Mouse (Mus musculus) forebrain, embryonic 12.5 days (tissue): ENCODE data around the gene Tfip11. TPM values are rescaled to one million over a fixed set of nuclear protein-coding genes. Genes with fewer than 3 reads are reported as not detected.
A peak's percentile ranks its signal among the peaks of the same experiment; 100 is the strongest.

Experiments
- ATAC-seq: fragments of 200-750 bp; cut with Nextera tagmentation; 2 replicates; pipeline ENCODE4 v1.8.0; 2017; ENCODE audit warnings: moderate TSS enrichment; ENCODE audit not compliant: low FRiP score
- H3K27ac ChIP-seq: fragments of 300-500 bp; sonication (generic); 2 replicates; pipeline ENCODE4 v1.5.1; 2016; ENCODE audit warnings: mild to moderate bottlenecking
- H3K27me3 ChIP-seq: fragments of 300-500 bp; sonication (generic); 2 replicates; pipeline ENCODE4 v1.6.1; 2016; ENCODE audit warnings: mild to moderate bottlenecking
- H3K36me3 ChIP-seq: fragments of 300-500 bp; sonication (generic); replicated peaks from 2 replicates; pipeline ENCODE4 v1.6.1; 2016; ENCODE audit warnings: mild to moderate bottlenecking
- H3K4me1 ChIP-seq: fragments of 300-500 bp; sonication (generic); 2 replicates; pipeline ENCODE4 v1.6.1; 2016
- H3K4me2 ChIP-seq: fragments of 300-500 bp; sonication (generic); 2 replicates; pipeline ENCODE4 v1.6.1; 2016; ENCODE audit warnings: mild to moderate bottlenecking, moderate library complexity
- H3K4me3 ChIP-seq: fragments of 300-500 bp; sonication (generic); replicated peaks from 2 replicates; pipeline ENCODE4 v1.5.1; 2016; ENCODE audit warnings: mild to moderate bottlenecking
- H3K9ac ChIP-seq: fragments of 300-500 bp; sonication (generic); 2 replicates; pipeline ENCODE4 v1.6.1; 2016; ENCODE audit warnings: mild to moderate bottlenecking
- H3K9me3 ChIP-seq: fragments of 300-500 bp; sonication (generic); 2 replicates; pipeline ENCODE4 v1.6.1; 2016
- WGBS: fragments of 180-500 bp; shearing (Covaris S2); methylation state at CpG from one replicate; pipeline ENCODE4 v1.1.7; 2016; 5-methylcytosine and 5-hydroxymethylcytosine counted together
- polyA plus RNA-seq: library from polyadenylated mRNA; unstranded; fragments of >200 nt; fragmentation: Nextera tagmentation; extraction: Ambion mirVana; gene quantifications from 2 replicates; pipeline ENCODE4 v1.2.1, GENCODE M21; 2016

Gene Tfip11
- polyA plus RNA-seq, 1 experiment from 2014 or later, result 39.5 TPM

DNA sequence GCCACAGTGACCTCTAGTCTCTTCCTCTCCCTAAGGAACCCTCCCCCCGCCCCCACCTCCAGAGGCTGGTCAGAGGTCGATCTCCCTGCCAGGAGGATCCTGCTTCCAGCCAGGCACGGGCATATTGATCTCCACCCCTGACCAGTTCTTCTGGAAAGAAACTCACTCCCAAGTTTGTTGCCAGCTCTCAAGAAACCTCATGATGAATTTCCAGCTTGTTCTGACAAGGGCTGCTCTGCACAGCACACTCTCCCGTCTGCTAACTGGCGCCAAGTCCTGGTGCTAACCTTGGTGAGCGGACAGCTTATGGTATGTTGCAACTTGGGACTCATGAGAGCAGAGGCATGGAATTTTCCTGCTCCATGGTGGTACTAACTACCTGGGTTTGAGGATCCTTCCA lies 52.6 kb downstream of the Tfip11 start:
- Histone ChIP-seq H3K4me1 (peaks cover 7% of the 10 kb centered on the region; the same call in 1 of the 2 replicates), H3K27me3 (no peaks in the 10 kb centered on the region), H3K9me3 (no peaks in the 10 kb centered on the region), H3K4me2 (no peak overlapping the region), H3K4me3 (no peak overlapping the region), H3K36me3 (peaks cover 52% of the 10 kb centered on the region), H3K27ac (no peak overlapping the region), H3K9ac (no peak overlapping the region)
- ATAC-seq, result no peak
- WGBS, result 85% methylated on average over 6 of the region's 6 CpGs

DNA sequence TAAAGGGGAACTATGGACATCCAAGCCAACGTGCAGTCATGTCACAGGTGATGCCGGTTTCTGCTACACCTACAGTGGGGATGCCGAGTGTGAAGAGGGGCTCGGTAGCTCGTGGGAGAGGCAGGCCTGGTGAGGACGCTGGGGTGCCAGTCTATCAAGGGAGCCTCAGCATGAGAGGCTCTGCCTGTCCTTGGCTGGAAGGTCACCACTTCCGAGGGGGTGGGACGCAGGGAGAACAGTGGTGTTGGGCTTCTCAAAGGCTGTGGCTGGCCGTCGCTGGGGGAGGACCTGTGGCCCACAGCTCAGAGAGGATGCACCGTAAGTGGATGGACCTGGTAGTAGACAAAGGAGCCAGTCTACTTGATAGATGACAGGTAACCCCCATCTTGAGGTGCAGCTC lies 55.0 kb downstream of the Tfip11 start:
- H3K27me3 ChIP-seq, result no peaks in the 10 kb centered on the region
- H3K9ac ChIP-seq, result no peak overlapping the region
- H3K4me2 ChIP-seq, result no peak overlapping the region
- no peak for ATAC-seq
- H3K4me1 ChIP-seq, result peaks cover 7% of the 10 kb centered on the region; the same call in 1 of the 2 replicates
- H3K4me3 ChIP-seq, result no peak overlapping the region
- H3K9me3 ChIP-seq, result no peaks in the 10 kb centered on the region
- no peak overlapping the region for H3K27ac ChIP-seq
- H3K36me3 ChIP-seq, result peaks cover 44% of the 10 kb centered on the region
- WGBS, result 91% methylated on average over 11 of the region's 11 CpGs

DNA sequence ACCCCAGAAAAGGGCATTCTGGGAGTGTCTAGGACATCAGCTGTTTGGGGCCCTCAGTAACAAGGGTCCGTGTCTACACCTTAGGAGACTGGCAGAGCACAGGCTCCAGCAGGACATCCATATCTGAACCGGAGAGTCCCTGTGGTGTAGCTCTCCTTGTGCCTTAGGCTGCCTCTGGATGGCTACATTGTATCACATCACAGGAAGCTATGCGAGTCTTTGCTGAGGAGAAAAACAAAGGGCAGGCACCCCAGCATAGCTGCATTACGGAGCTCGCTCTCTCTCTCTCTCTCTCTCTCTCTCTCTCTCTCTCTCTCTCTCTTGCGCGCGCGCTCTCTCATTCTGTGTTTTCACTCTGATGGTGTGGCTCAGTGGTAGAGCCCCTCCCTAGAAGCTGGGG lies 55.9 kb downstream of the Tfip11 start:
- Histone ChIP-seq H3K4me1 (peaks cover 7% of the 10 kb centered on the region; the same call in 1 of the 2 replicates), H3K9me3 (no peaks in the 10 kb centered on the region), H3K27ac (peak overlapping the region; percentile 56; the same call in 1 of the 2 replicates), H3K9ac (peak overlapping the region; percentile 3; the same call in 1 of the 2 replicates), H3K27me3 (no peaks in the 10 kb centered on the region), H3K4me3 (no peak overlapping the region), H3K36me3 (peaks cover 46% of the 10 kb centered on the region), H3K4me2 (no peak overlapping the region)
- 55% methylated on average over 9 of the region's 9 CpGs for WGBS
- 0 out of 2 replicates have a peak, but pooled peaks have one; percentile 36 for ATAC-seq

DNA sequence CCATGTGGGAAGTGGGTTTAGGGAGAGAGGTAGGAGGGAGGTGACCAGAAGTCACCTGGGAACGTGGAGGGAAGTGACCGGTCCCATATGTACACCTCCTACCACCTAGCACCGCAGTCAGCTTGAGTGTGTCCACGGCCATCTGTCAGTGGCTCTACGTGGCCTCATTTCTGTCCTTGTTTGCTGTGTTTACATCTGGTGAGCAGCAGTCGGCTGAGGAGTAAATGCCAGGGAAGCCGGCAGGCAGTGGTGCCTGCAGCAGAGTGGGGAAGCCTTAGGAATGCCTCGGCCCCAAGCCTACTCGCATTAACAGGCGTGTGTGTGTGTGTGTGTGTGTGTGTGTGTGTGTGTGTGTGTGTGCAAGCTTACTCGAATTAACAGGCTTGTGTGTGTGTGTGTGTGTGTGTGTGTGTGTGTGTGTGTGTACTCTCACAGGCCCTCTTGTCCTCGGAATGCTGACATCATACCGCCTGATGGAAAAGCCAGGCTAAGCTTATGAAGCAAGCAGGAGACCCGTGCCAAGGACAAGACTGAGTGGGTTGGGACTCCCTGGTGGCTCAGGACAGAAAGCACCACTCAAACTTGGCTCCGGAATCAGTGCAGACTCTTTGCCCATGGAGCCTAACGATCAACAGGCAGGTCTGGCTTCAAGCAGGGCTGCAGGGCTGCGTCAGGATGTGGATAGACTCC lies 56.6 kb downstream of the Tfip11 start:
- Histone ChIP-seq H3K27me3 (no peaks in the 10 kb centered on the region), H3K4me3 (no peak overlapping the region), H3K4me1 (peaks cover 7% of the 10 kb centered on the region; the same call in 1 of the 2 replicates), H3K27ac (no peak overlapping the region; the same call in 1 of the 2 replicates), H3K9ac (no peak overlapping the region), H3K4me2 (no peak overlapping the region), H3K36me3 (peaks cover 52% of the 10 kb centered on the region), H3K9me3 (no peaks in the 10 kb centered on the region)
- WGBS, result 77% methylated on average over 17 of the region's 17 CpGs
- ATAC-seq, result 0 out of 2 replicates have a peak, but pooled peaks have one; percentile 25

DNA sequence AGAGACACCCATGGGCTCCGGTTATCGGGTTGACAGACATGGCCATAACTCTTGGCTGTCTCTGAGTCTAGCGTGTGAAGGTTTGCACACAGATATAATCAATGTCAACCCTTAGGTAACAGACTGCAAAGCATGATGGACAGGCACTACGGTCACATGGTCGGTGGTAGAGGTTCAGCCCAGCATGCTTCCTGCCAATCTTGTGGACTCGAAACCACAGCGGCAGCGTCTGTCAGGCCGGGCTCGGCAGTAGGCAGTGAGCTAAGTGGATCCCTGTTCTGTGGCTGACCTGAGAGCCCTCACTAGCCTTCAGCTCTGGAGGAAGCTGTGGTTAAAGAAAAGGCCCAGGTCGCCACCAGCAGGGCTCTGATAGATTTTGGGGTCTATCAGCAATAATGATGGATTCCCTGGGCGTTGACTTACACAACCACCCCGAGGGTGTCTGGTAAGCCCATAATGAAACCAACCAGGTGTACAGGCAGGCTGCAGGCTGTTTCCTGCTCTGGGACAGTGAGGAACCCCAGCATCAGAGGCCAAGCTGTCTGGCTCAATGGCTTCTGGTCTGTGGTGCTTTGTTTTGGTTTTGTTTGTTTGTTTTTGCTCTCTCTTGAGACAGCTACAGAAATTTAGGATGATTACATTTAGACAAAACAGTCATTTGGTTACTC lies 58.8 kb downstream of the Tfip11 start:
- no peak for ATAC-seq
- Histone ChIP-seq H3K4me2 (no peak overlapping the region), H3K4me1 (peaks cover 7% of the 10 kb centered on the region), H3K36me3 (peaks cover 39% of the 10 kb centered on the region), H3K9me3 (no peaks in the 10 kb centered on the region), H3K27me3 (no peaks in the 10 kb centered on the region), H3K9ac (no peak overlapping the region), H3K4me3 (no peak overlapping the region), H3K27ac (no peak overlapping the region)
- 90% methylated on average over 13 of the region's 13 CpGs for WGBS

DNA sequence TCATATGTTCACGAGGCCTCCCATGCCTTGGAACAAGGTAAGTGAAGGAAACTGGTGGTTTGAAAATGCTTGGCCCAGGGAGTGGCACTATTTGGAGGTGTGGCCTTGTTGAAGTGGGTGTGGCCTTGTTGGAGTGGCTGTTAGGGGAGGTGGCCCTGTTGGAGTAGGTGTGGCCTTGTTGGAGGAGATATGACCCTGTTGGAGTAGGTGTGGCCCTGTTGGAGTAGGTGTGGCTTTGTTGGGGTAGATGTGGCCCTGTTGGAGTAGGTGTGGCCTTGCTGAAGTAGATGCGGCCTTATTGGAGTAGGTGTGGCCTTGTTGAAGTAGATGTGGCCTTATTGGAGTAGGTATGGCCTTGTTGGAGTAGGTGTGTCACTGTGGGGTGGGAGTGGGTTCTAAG lies 59.8 kb downstream of the Tfip11 start:
- Histone ChIP-seq H3K4me3 (no peak overlapping the region), H3K9me3 (no peaks in the 10 kb centered on the region), H3K4me2 (no peak overlapping the region), H3K4me1 (peaks cover 9% of the 10 kb centered on the region), H3K27me3 (no peaks in the 10 kb centered on the region), H3K36me3 (peaks cover 41% of the 10 kb centered on the region), H3K9ac (no peak overlapping the region), H3K27ac (no peak overlapping the region)
- 82% methylated on average over 2 of the region's 2 CpGs for WGBS
- ATAC-seq, result no peak

Other genes with a start within 250 kb of the Tfip11 start
- 1.2 and 1.4 TPM in 2 replicates for gene Cryba4, start 73.8 kb upstream of the Tfip11 start, polyA plus RNA-seq
- 1.2 and 1.3 TPM in 2 replicates for gene Crybb1, start 70.5 kb upstream of the Tfip11 start, polyA plus RNA-seq
- 27.1 and 28.6 TPM in 2 replicates for gene Tpst2, start 49.7 kb upstream of the Tfip11 start, polyA plus RNA-seq
- gene Srrd, start 16.7 kb downstream of the Tfip11 start, polyA plus RNA-seq, result 47.3 and 50.0 TPM in 2 replicates
- gene Hps4, start 16.7 kb downstream of the Tfip11 start, polyA plus RNA-seq, result 36.1 and 37.3 TPM in 2 replicates
- 0.22 and 0.31 TPM in 2 replicates for gene Gm6583, start 29.7 kb downstream of the Tfip11 start, polyA plus RNA-seq
- 38.6 and 57.3 TPM in 2 replicates for gene Asphd2, start 68.5 kb downstream of the Tfip11 start, polyA plus RNA-seq
- gene Gm6588, start 123.1 kb downstream of the Tfip11 start, polyA plus RNA-seq, result 0.57 and 0.65 TPM in 2 replicates